Mouse (Mus musculus): Measurements from ENCODE around the gene Nup54. TPM values are rescaled to one million over a fixed set of nuclear protein-coding genes. Genes with fewer than 3 reads are reported as not detected.

Nup54 gene
- polyA plus RNA-seq, 1 experiment, result 26.9 TPM

DNA sequence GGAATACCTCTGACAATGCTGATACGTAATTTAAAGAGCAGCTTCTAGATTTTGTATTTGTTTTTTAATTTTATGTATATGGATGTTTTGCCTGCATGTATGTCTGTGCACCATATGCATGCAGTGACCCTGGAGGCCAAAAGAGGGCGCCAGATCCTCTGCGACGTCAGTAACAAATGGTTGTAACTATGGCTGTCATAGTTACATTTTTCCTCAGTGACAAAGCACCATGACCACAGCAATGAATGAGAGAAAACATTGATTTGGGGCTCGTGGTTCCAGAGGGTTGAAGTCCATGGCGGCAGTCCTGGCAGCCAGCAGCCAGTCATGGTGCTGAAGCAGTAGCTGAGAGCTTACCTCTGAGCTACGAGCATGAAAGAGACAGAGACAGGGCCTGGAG lies 50.2 kb downstream of the Nup54 start:
- 60% methylated on average over 7 of the region's 7 CpGs for WGBS
- TF ChIP-seq CTCF (IDR thresholded peaks at IDR 0.05; ENCODE audit: borderline replicate concordance, control insufficient read depth, extremely low read depth, insufficient read depth, low read length, poor library complexity) (no peak), POLR2A (IDR thresholded peaks at IDR 0.05; ENCODE audit: control insufficient read depth, extremely low read depth, insufficient read depth, low read length, poor library complexity) (no peak)
- Histone ChIP-seq H3K4me1 (replicated peaks; ENCODE audit: control insufficient read depth, insufficient read depth, low read length) (peaks cover 2% of the 10 kb centered on the region; the same call in 1 of the 2 replicates), H3K27me3 (ENCODE audit: control insufficient read depth, insufficient read depth, low read length) (no peaks in the 10 kb centered on the region; the same call in 1 of the 2 replicates), H3K27ac (ENCODE audit: control insufficient read depth, insufficient read depth, low read length) (no peak overlapping the region), H3K36me3 (ENCODE audit: control insufficient read depth, insufficient read depth, low read length) (no peaks in the 10 kb centered on the region), H3K4me3 (ENCODE audit: control insufficient read depth, insufficient read depth, low read length) (no peak overlapping the region)
- peak; percentile 50 for DNase-seq

DNA sequence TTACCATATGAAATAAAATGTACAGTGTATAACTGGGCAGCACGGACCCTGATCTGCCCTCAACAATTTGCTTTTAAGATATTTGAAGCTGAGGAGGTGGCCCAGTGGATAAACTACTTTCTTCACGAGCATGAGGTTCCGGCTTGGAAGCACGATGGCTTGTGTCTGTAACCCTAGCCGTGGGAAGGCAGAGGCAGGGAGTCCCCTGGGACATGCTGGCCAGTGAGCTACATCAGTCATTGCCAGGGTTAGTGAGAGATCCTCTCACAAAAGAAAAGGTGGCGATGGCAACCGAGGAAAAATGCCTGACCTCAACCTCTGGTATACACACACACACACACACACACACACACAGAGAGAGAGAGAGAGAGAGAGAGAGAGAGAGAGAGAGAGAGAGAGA lies 51.3 kb downstream of the Nup54 start:
- no peak for DNase-seq
- H3K4me1 ChIP-seq (replicated peaks; ENCODE audit: control insufficient read depth, insufficient read depth, low read length), result peaks cover 2% of the 10 kb centered on the region; the same call in 1 of the 2 replicates
- H3K27ac ChIP-seq (ENCODE audit: control insufficient read depth, insufficient read depth, low read length), result no peak overlapping the region
- H3K36me3 ChIP-seq (ENCODE audit: control insufficient read depth, insufficient read depth, low read length), result no peaks in the 10 kb centered on the region
- 89% methylated on average over 7 of the region's 7 CpGs for WGBS
- no peaks in the 10 kb centered on the region; the same call in 1 of the 2 replicates for H3K27me3 ChIP-seq (ENCODE audit: control insufficient read depth, insufficient read depth, low read length)
- no peak for TF ChIP-seq POLR2A (IDR thresholded peaks at IDR 0.05; ENCODE audit: control insufficient read depth, extremely low read depth, insufficient read depth, low read length, poor library complexity)
- no peak for TF ChIP-seq CTCF (IDR thresholded peaks at IDR 0.05; ENCODE audit: borderline replicate concordance, control insufficient read depth, extremely low read depth, insufficient read depth, low read length, poor library complexity)
- H3K4me3 ChIP-seq (ENCODE audit: control insufficient read depth, insufficient read depth, low read length), result no peak overlapping the region

DNA sequence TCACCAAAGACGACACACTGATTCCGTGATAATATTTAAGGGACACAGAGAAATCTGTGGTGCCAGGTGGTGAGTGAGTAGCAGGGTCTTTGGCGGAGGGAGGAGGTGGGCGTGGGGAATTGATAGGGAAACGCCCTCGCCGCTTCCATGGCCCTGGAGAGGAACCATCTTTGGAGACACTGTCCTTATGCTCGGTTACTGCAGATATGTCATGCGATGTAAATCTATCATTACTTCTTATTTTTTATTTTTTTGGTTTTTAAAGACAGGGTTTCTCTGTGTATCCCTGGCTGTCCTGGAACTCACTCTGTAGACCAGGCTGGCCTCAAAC lies 52.7 kb downstream of the Nup54 start:
- no peak overlapping the region for H3K4me3 ChIP-seq (ENCODE audit: control insufficient read depth, insufficient read depth, low read length)
- 89% methylated on average over 9 of the region's 9 CpGs for WGBS
- no peaks in the 10 kb centered on the region for H3K27me3 ChIP-seq (ENCODE audit: control insufficient read depth, insufficient read depth, low read length)
- H3K36me3 ChIP-seq (ENCODE audit: control insufficient read depth, insufficient read depth, low read length), result no peaks in the 10 kb centered on the region
- DNase-seq, result no peak
- H3K27ac ChIP-seq (ENCODE audit: control insufficient read depth, insufficient read depth, low read length), result no peak overlapping the region
- no peak for TF ChIP-seq CTCF (IDR thresholded peaks at IDR 0.05; ENCODE audit: borderline replicate concordance, control insufficient read depth, extremely low read depth, insufficient read depth, low read length, poor library complexity)
- no peak for TF ChIP-seq POLR2A (IDR thresholded peaks at IDR 0.05; ENCODE audit: control insufficient read depth, extremely low read depth, insufficient read depth, low read length, poor library complexity)
- peaks cover 2% of the 10 kb centered on the region; the same call in 1 of the 2 replicates for H3K4me1 ChIP-seq (replicated peaks; ENCODE audit: control insufficient read depth, insufficient read depth, low read length)

DNA sequence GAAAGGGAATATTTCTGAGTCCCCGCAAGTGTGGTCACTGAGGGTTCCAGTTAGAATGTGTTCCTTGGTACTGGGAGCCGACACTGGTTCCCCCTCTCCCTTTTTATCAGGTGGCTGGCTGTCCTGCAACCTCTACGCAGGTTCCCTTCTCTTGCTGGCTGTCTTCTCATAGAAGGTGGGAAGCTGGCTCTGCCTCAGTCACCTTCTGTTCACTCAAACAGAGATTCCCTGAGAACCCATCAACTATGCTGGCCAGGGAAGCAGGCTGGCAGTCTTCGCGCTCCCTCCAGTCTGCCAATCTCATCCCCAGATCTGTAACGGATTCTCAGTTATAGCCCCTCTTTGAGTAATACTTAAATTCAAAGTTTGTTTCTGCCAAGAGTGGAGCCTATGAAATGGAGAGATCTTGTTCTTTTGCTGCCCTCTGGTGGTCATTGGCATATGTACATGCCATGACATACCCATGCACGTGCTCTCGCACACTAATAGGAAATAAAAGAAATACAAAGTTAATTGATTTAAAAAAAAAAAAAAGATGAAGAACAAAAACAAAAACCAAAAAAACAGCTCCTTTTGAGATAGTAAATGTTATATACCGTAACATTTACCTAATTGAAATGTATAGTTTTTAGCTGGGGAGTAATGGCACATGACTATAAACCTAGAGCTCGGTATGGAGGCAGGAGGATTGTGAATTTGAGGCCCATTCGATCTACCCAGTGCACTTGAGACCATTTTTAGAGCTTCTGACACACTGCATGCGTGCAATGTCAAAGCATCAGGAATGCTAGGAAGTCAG lies 53.3 kb downstream of the Nup54 start:
- peak; percentile 72 for DNase-seq
- no peak overlapping the region for H3K4me3 ChIP-seq (ENCODE audit: control insufficient read depth, insufficient read depth, low read length)

DNA sequence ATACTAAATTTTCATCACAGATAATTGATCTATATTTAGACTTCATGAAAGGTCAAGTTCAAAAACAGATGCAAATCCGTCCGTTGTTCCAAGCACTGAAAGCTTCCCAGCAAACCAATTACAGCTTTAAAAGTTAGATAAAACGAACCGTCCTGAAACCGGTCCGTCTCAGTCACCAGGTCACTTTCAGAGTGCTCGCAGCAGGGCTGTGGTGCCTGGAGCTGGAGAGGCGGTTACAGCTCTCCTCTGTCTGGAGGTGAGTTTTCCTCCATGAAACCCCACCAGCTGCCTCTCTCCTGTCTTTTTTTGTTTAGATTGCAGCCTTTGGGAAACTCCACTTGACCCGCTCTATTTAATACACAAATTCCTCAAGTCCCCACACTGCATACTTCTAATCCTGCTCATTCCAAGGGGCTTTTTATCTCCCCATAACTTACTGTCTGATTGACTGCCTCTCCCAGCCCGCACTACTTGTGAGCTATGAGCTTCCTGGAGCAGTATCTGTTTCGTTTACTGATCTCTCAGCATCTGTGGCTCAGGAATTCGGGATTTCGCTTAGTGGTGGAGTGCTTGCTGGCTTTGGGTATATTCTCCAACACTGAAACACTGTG lies 58.1 kb downstream of the Nup54 start:
- TF ChIP-seq CTCF (IDR thresholded peaks at IDR 0.05; ENCODE audit: borderline replicate concordance, control insufficient read depth, extremely low read depth, insufficient read depth, low read length, poor library complexity), result no peak
- TF ChIP-seq POLR2A (IDR thresholded peaks at IDR 0.05; ENCODE audit: control insufficient read depth, extremely low read depth, insufficient read depth, low read length, poor library complexity), result no peak
- Histone ChIP-seq H3K36me3 (ENCODE audit: control insufficient read depth, insufficient read depth, low read length) (no peaks in the 10 kb centered on the region), H3K27ac (ENCODE audit: control insufficient read depth, insufficient read depth, low read length) (no peak overlapping the region), H3K4me3 (ENCODE audit: control insufficient read depth, insufficient read depth, low read length) (no peak overlapping the region), H3K4me1 (replicated peaks; ENCODE audit: control insufficient read depth, insufficient read depth, low read length) (peaks cover 17% of the 10 kb centered on the region), H3K27me3 (ENCODE audit: control insufficient read depth, insufficient read depth, low read length) (no peaks in the 10 kb centered on the region)
- WGBS, result 86% methylated on average over 13 of the region's 13 CpGs
- DNase-seq, result no peak

More for the DNA sequence above, 53.3 kb downstream of the Nup54 start:
- H3K27me3 ChIP-seq (ENCODE audit: control insufficient read depth, insufficient read depth, low read length), result no peaks in the 10 kb centered on the region
- H3K4me1 ChIP-seq (replicated peaks; ENCODE audit: control insufficient read depth, insufficient read depth, low read length), result peaks cover 2% of the 10 kb centered on the region; the same call in 1 of the 2 replicates
- TF ChIP-seq POLR2A (IDR thresholded peaks at IDR 0.05; ENCODE audit: control insufficient read depth, extremely low read depth, insufficient read depth, low read length, poor library complexity) (no peak), CTCF (IDR thresholded peaks at IDR 0.05; ENCODE audit: borderline replicate concordance, control insufficient read depth, extremely low read depth, insufficient read depth, low read length, poor library complexity) (no peak)
- no peak overlapping the region for H3K27ac ChIP-seq (ENCODE audit: control insufficient read depth, insufficient read depth, low read length)
- no peaks in the 10 kb centered on the region for H3K36me3 ChIP-seq (ENCODE audit: control insufficient read depth, insufficient read depth, low read length)
- 37% methylated on average over 12 of the region's 12 CpGs for WGBS

DNA sequence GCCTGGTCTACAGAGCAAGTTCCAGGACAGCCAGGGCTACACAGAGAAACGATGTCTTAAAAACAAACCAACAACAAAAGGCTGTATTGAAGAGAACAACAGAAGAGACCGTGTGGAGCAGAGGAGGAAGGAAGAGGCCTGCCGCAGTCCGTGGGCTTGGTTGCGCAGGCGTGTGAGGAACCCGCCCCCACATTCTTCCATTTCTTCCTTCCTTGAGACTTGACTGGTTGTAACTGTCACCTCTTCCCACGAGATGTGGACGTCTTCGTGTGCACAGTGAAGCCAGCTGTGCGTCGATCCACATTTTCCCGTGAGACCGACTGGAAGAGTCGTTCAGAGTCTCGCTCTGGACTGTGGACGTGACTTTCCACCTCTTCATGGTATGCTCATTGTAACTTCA lies 59.7 kb downstream of the Nup54 start:
- Histone ChIP-seq H3K27me3 (ENCODE audit: control insufficient read depth, insufficient read depth, low read length) (no peaks in the 10 kb centered on the region), H3K36me3 (ENCODE audit: control insufficient read depth, insufficient read depth, low read length) (no peaks in the 10 kb centered on the region), H3K4me3 (ENCODE audit: control insufficient read depth, insufficient read depth, low read length) (peak overlapping the region; percentile 28), H3K27ac (ENCODE audit: control insufficient read depth, insufficient read depth, low read length) (peak overlapping the region; percentile 77), H3K4me1 (replicated peaks; ENCODE audit: control insufficient read depth, insufficient read depth, low read length) (peaks cover 15% of the 10 kb centered on the region)
- 15% methylated on average over 17 of the region's 17 CpGs for WGBS
- TF ChIP-seq CTCF (IDR thresholded peaks at IDR 0.05; ENCODE audit: borderline replicate concordance, control insufficient read depth, extremely low read depth, insufficient read depth, low read length, poor library complexity), result no peak
- TF ChIP-seq POLR2A (IDR thresholded peaks at IDR 0.05; ENCODE audit: control insufficient read depth, extremely low read depth, insufficient read depth, low read length, poor library complexity), result peak; percentile 40; the same call in 1 of the 2 replicates
- peak; percentile 63 for DNase-seq

Data from thymus, adult 2 months (tissue).